Mouse (Mus musculus) embryonic facial prominence, embryonic 10.5 days (tissue): ENCODE results near the gene Ddah1. TPM values are rescaled to one million over a fixed set of nuclear protein-coding genes. Genes with fewer than 3 reads are reported as not detected.
A peak's percentile ranks its signal among the peaks of the same experiment; 100 is the strongest.
"Not testable (repeated sequence)": the region's sequence is repeated elsewhere in the genome, so short reads cannot be mapped to it uniquely, and the experiment has no call there.

Experiments
- DNase-seq: peaks from one replicate; pipeline ENCODE4 v3.0.0-alpha.2; 2017; ENCODE audit warnings: low spot score
- H3K27ac ChIP-seq: fragments of 300-500 bp; sonication (generic); replicated peaks from 2 replicates; pipeline ENCODE4 v1.5.1; 2016; ENCODE audit warnings: mild to moderate bottlenecking
- H3K27me3 ChIP-seq: fragments of 300-500 bp; sonication (generic); replicated peaks from 2 replicates; pipeline ENCODE4 v1.6.1; 2016; ENCODE audit warnings: low read depth, mild to moderate bottlenecking; ENCODE audit not compliant: poor library complexity, severe bottlenecking
- H3K36me3 ChIP-seq: fragments of 300-500 bp; sonication (generic); replicated peaks from 2 replicates; pipeline ENCODE4 v1.6.1; 2016; ENCODE audit warnings: mild to moderate bottlenecking, moderate library complexity
- H3K4me1 ChIP-seq: fragments of 300-500 bp; sonication (generic); 2 replicates; pipeline ENCODE4 v1.6.1; 2016
- H3K4me3 ChIP-seq: fragments of 300-500 bp; sonication (generic); 2 replicates; pipeline ENCODE4 v1.5.1; 2016; ENCODE audit warnings: mild to moderate bottlenecking, moderate library complexity
- H3K9me3 ChIP-seq: fragments of 300-500 bp; sonication (generic); 2 replicates; pipeline ENCODE4 v1.6.1; 2016; ENCODE audit warnings: mild to moderate bottlenecking
- WGBS: fragments of 180-500 bp; shearing (Covaris S2); methylation state at CpG from one replicate; pipeline ENCODE4 v1.1.7; 2016; 5-methylcytosine and 5-hydroxymethylcytosine counted together
- polyA plus RNA-seq: library from polyadenylated mRNA; unstranded; fragments of >200 nt; fragmentation: Nextera tagmentation; extraction: Ambion mirVana; gene quantifications from 2 replicates; pipeline ENCODE4 v1.2.1, GENCODE M21; 2016

Gene Ddah1
- polyA plus RNA-seq, 1 experiment from 2014 or later: 22.4 TPM

DNA sequence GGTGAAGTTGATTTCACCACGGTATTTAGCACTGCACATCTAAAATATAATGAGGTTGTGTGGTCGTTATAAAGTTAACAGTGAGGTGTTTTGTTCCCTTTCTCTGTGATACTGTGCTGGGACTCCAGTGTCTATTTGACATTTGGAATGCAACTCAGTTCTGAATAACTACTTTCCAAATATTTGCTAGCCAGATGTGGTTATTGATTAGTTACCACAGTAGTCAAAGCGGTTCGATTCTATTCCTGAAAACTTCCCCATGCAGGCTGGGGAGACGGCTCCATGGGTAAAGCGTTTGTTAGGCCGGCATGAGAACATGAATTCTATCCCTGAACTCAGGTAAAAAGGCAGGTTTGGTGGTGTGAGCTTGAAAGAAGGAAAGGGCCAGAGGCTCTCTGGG, 154.0 kb downstream of the Ddah1 start:
- 91% methylated on average over 7 of the region's 7 CpGs for WGBS
- Histone ChIP-seq H3K27me3 (no peaks in the 10 kb centered on the region), H3K27ac (no peak overlapping the region), H3K36me3 (no peaks in the 10 kb centered on the region), H3K4me1 (no peaks in the 10 kb centered on the region), H3K4me3 (no peak overlapping the region), H3K9me3 (no peaks in the 10 kb centered on the region)
- DNase-seq: no peak

DNA sequence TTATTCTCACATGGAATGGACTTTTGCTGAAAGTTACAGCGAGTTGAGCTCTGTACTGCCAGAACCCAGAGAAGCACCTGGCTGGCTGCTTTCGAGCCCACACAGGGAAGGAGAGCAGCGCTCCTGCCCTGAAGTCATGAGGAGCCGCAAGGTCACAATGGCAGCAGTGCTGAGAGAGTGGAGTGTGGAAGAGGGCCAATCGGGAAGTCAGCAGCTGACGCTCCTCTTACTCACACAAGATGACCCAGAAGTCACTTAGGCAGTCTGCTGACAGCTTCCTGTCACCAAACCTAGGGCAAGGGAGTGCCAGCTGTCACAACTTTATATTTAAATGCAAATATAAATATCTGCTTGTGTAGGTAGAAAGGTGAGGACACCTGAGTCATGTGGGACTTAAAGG, 154.8 kb downstream of the Ddah1 start:
- H3K9me3 ChIP-seq: no peaks in the 10 kb centered on the region
- H3K4me3 ChIP-seq: no peak overlapping the region
- 76% methylated on average over 6 of the region's 6 CpGs for WGBS
- no peaks in the 10 kb centered on the region for H3K4me1 ChIP-seq
- no peaks in the 10 kb centered on the region for H3K36me3 ChIP-seq
- no peaks in the 10 kb centered on the region for H3K27me3 ChIP-seq
- H3K27ac ChIP-seq: no peak overlapping the region
- no peak for DNase-seq

DNA sequence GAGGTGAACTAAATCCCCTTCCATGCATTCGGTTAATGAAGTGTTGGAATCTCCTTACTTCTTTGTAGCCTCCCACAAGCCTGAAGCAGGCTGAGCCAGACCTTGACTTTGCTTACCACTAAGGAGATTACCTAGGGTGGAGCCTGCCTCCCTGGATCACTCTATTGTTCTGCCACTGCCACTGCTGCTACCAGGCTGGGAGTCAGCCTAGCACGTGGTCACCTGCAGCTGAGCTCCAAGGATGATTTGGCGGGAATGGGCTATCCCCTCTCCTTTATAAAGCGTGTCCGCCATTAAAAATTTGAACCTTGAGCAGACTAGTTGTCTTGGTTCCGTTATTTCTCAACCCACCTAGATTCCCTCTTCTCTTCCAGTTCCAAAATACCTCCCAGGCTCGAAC, 155.5 kb downstream of the Ddah1 start:
- not testable (repeated sequence) for H3K4me1 ChIP-seq, H3K36me3 ChIP-seq, DNase-seq, H3K4me3 ChIP-seq, H3K27me3 ChIP-seq, H3K9me3 ChIP-seq, H3K27ac ChIP-seq
- WGBS: 68% methylated on average over 7 of the region's 7 CpGs

DNA sequence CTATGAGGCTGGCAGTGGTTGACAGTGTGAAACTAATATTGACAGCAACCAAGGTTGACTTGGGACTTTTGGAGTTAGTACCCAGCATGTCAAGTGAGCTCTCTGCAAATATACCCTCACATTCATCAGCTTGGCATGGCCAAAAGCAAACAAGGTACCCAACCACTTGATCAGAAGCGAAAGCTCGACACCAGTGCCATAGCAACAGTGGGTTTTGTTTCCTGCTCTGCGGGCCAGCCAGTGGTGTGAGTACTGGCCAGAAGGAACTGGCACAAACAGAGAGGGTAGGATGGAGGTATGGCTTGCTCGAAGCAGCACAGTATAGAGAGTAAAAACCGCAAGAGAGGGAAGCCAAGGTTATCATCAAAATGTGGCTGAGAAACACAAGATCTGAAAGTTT, 157.9 kb downstream of the Ddah1 start:
- 90% methylated on average over 5 of the region's 5 CpGs for WGBS
- H3K27ac ChIP-seq: no peak overlapping the region
- no peaks in the 10 kb centered on the region for H3K27me3 ChIP-seq
- H3K4me1 ChIP-seq: no peaks in the 10 kb centered on the region
- H3K36me3 ChIP-seq: no peaks in the 10 kb centered on the region
- H3K9me3 ChIP-seq: no peaks in the 10 kb centered on the region
- H3K4me3 ChIP-seq: no peak overlapping the region
- DNase-seq: no peak

DNA sequence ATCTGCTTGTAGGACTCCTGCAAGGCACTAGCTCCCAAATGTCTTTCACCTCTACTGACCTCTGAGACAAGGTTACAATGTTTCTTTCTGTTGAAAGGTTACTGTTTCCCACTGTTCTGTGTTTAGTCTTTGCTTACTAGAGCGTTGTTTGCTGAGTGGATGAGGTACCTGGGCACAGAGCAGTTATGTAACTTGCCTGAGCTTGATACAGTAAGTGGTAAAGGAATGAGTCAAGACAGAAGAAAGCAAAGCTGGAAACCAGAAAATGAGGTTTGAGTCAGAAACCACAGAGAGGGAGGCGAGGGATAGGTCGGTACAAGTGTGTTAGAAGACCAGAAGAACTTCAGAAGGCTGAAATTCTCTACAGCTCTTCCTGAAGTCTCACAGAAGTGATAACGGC, 158.4 kb downstream of the Ddah1 start:
- Histone ChIP-seq H3K4me1 (no peaks in the 10 kb centered on the region), H3K36me3 (no peaks in the 10 kb centered on the region), H3K27me3 (no peaks in the 10 kb centered on the region), H3K27ac (no peak overlapping the region), H3K4me3 (no peak overlapping the region), H3K9me3 (no peaks in the 10 kb centered on the region)
- whole genome bisulfite sequencing: 89% methylated on average over 4 of the region's 4 CpGs
- no peak for DNase-seq

DNA sequence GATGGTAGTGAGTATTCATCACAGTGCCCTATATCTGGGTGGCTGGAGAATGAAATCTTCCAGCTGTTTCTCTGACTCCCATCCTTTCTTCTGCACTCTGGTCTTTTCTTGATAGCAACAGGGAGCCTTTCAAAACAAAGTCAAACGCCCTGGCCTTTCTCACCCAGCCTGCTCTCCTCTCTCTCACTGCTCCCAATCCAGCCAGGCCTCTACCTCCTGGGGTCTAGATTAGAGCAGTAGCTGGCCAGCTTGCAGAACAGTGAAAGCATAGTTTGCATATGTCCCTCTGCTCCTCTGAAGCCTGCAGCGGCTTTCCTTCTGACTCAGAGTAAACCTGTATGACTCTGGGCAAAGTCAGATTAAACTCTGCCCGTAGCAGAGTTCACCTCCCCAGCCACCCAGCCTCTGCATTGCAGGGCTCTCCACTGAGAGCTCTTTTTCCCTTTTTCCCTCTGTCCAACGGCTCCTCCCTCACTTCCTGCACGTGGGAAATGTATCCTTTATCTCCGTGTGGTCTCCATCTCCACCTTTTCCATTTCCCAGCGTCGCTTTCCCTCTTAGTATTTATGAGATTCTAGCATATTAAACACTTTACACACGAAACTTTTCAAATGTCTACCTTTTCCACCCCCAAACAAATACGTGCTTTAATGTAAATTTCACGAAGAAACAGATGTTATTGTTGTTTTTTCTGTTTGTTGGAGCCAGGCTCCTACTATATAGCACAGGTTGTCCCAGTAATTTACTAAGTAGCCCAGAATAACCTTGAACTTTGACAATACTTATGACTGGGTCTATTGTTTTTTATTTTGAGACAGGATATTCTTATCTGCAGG, 163.8 kb downstream of the Ddah1 start, which contains the start of gene Bcl10:
Bcl10 (plus strand) TSS at position 786 of the 836 bp plus-strand sequence.
- peaks cover 25% of the 10 kb centered on the region for H3K4me1 ChIP-seq
- 0 out of 2 replicates have a peak, but pooled peaks cover under 1% of the 10 kb centered on the region for H3K36me3 ChIP-seq
- no peaks in the 10 kb centered on the region for H3K9me3 ChIP-seq
- no peak for DNase-seq
- H3K27me3 ChIP-seq: no peaks in the 10 kb centered on the region
- peak within 1 kb of the TSS; percentile 93 for H3K4me3 ChIP-seq
- H3K27ac ChIP-seq: peak within 1 kb of the TSS; percentile 94
- WGBS: 29% methylated on average over 11 of the region's 11 CpGs

DNA sequence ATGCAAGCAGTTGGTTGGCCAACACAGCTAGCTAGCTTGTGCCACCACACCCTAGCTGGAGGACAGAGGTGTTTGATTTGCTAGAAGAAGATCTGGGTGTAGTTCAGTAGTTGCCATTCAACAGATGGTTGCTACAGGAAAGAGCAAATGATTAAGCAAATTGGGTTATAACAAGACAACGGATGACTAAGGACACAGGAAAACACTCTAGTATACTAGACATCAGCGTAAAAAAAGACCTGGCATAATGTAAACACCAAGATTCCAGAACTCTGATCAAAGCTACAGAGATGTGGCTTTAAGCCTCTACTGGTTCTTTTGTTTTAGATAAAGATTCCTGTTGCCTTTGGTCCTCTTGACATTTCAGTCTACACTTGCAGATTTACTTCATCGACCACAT, 164.5 kb downstream of the Ddah1 start:
- DNase-seq: no peak
- H3K27me3 ChIP-seq: no peaks in the 10 kb centered on the region
- H3K27ac ChIP-seq: 0 out of 2 replicates have a peak overlapping the region, but pooled peaks have one; percentile 94
- no peak overlapping the region for H3K4me3 ChIP-seq
- 73% methylated on average over 3 of the region's 3 CpGs for WGBS
- H3K36me3 ChIP-seq: peaks cover 8% of the 10 kb centered on the region
- no peaks in the 10 kb centered on the region for H3K9me3 ChIP-seq
- H3K4me1 ChIP-seq: peaks cover 25% of the 10 kb centered on the region

DNA sequence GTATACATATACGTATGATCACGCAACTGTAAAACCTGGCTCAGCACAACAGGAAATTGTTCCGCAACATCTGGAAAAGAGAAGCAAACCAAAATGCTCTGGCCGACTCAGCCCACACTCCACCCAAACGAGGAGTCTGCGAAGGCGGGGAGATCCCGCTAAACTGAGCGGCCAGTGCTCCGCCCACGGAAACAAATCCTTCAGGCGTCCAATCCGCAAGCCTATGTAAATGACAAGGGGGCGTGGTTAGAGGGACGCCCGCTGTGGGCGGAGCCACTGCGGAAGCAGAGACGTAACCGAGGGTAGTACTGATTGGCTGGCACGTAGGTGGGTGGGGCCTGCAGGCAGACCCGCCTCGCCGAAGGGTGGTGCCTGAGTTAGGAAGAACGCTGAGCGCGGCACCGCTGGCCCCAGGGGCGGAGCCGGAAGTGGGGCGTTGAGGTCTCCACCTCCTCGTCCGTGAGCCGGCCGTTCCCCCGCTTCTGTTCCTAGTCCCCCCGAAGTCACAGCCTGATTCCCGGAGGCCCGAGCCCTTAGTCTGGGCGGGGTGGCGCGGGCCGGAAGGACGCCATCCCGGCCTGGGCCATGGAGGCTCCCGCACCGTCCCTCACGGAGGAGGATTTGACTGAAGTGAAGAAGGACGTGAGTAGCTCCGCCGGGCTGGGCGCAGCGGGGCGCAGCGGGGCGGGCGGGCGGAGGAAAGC, 165.6 kb downstream of the Ddah1 start:
- peaks cover 29% of the 10 kb centered on the region for H3K4me1 ChIP-seq
- WGBS: under 1% methylated on average over 58 of the region's 58 CpGs

DNA sequence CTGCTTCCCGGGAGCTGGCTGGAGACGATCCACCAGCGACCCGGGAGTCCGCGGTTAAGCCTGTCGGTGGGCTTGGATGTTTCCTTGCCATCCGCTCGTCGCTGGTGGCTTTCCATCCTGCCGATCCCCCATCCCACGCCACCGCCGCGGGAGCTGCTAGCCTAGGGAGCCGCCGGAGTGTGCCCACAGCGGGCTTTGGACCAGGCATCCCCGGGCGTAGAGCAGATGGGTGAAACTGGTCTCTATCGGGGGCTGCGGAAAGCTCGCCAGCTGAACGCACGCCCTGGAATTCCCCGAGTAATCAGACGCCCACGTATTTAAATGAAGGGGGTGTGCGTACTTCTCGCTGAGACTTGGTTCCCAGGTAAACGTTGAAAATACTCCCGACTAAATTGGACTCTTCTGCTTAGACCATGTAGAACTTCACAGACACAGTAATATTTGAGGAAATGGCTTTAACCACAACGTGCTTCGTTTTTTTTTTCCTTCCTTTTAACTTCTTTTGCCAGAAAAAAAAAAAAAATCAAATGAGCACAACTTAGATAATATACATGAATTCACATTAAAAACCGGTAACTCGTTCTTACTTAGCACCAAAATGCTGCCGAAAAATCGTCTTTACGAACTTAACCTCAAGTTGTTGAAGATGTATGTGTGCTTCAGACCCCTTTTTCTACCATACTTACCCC, 166.3 kb downstream of the Ddah1 start:
- no peaks in the 10 kb centered on the region for H3K9me3 ChIP-seq
- no peak for DNase-seq
- WGBS: 4% methylated on average over 39 of the region's 39 CpGs
- peak overlapping the region; percentile 93 for H3K4me3 ChIP-seq
- H3K27me3 ChIP-seq: no peaks in the 10 kb centered on the region
- H3K4me1 ChIP-seq: peaks cover 36% of the 10 kb centered on the region
- H3K27ac ChIP-seq: peak overlapping the region; percentile 94
- H3K36me3 ChIP-seq: peaks cover 10% of the 10 kb centered on the region

More for the DNA sequence above, 165.6 kb downstream of the Ddah1 start:
- Histone ChIP-seq H3K9me3 (no peaks in the 10 kb centered on the region), H3K27me3 (no peaks in the 10 kb centered on the region), H3K27ac (peak overlapping the region; percentile 94), H3K36me3 (peaks cover 10% of the 10 kb centered on the region), H3K4me3 (peak overlapping the region; percentile 93)
- DNase-seq: peak; percentile 99

DNA sequence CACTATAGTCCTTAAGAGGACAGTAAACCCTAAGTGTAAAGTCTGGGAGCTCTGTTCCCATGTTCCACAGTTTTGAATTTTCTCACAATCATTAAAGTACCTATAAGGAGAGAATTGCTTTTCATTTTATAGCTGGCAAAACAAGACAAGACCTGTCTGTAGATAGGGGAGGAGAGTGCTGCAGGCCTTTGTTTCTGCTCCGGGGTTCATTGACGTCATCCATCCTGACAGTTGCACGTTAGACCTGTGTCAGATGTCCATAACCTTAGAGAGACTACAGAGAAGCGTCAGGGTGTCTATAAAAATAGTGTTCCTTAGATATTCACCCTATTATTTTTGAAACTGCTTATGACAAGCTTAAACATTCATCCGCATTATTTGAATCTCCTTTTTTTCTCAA, 167.0 kb downstream of the Ddah1 start:
- no peaks in the 10 kb centered on the region for H3K27me3 ChIP-seq
- 73% methylated on average over 5 of the region's 5 CpGs for WGBS
- peak overlapping the region; percentile 93 for H3K4me3 ChIP-seq
- peaks cover 11% of the 10 kb centered on the region for H3K36me3 ChIP-seq
- H3K9me3 ChIP-seq: no peaks in the 10 kb centered on the region
- no peak overlapping the region for H3K27ac ChIP-seq
- H3K4me1 ChIP-seq: peaks cover 43% of the 10 kb centered on the region
- no peak for DNase-seq

DNA sequence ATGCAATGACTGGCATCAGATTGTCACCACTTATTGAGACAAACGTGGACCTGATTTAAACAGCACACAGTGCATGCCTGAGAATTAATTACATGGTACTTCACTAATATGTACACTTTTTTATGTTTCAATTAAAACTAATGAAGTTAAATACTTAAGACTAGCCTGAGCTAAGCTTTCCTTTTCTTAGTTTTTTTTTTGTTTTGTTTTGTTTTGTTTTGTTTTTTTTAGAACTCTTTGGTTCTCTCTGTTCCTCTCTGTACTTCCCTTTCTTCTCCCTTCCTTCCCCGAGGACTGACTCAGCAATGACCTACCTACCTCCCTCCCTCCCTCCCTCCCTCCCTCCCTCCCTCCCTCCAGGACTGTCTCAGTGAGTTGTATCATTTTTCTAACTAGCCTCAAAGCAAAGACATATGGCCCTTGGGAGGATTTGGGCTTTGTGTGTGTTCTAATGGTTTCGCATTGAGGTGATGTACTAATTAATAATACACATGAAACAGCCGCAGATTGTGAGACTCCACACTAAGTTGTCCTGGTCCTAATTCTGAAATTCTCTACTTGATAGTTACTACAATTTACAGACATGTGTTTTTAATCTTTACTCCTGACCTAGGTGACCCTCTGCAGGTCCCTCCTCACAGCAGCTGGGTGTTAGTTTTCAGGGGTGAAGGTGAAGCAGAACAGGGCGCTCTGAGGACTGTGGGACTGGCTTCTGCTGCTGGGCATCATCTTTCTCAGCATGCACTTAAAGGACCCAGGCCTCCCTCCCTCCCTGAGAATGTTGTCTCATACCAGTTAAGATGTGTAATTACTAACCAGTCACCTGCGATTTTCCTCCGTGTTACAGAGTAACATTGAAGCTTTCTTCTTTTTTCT, 171.3 kb downstream of the Ddah1 start:
- 39% methylated on average over 7 of the region's 7 CpGs for WGBS
- peaks cover 51% of the 10 kb centered on the region for H3K36me3 ChIP-seq
- no peak overlapping the region; the same call in 1 of the 2 replicates for H3K27ac ChIP-seq
- no peaks in the 10 kb centered on the region for H3K27me3 ChIP-seq
- H3K9me3 ChIP-seq: no peaks in the 10 kb centered on the region
- DNase-seq: peak; percentile 60
- peaks cover 35% of the 10 kb centered on the region for H3K4me1 ChIP-seq
- no peak overlapping the region for H3K4me3 ChIP-seq

DNA sequence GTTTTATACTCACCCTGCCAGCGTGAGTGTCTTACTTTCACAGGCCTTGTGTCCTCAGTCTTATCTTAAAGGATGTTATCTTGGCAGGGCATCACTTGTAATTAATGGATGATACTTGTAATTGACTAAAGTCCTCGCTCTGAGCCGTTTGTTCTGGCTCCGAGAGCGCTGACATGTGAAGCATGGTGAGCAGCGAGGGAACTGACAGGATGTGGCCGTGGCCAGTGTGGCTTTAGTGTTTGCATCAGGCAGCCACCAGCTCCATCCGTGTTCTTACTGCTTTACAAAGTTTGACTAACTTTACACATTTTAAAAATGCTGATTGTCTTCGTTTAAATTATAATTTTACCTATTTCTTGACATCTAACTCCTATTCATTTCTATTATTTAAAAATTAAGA, 175.4 kb downstream of the Ddah1 start:
- Histone ChIP-seq H3K4me1 (peaks cover 29% of the 10 kb centered on the region), H3K9me3 (no peaks in the 10 kb centered on the region), H3K36me3 (peaks cover 41% of the 10 kb centered on the region), H3K4me3 (no peak overlapping the region), H3K27ac (no peak overlapping the region), H3K27me3 (no peaks in the 10 kb centered on the region)
- WGBS: 89% methylated on average over 9 of the region's 9 CpGs
- DNase-seq: no peak
